Mouse (Mus musculus): ENCODE measurements around the gene Smc2. TPM values are rescaled to one million over a fixed set of nuclear protein-coding genes. Genes with fewer than 3 reads are reported as not detected.
"Not testable (repeated sequence)": the region's sequence is repeated elsewhere in the genome, so short reads cannot be mapped to it uniquely, and the experiment has no call there.

Smc2 gene
- total RNA-seq (2021): 1 to 10 TPM; 4.9 to 5.3 TPM
- long read RNA-seq, experiment 1: 0 reads
- long read RNA-seq, experiment 2, full-length matches to known transcripts: 1 of 2 reads
- long read RNA-seq, experiment 2, partial matches to known transcripts: 0 of 2 reads
- long read RNA-seq, experiment 2, other reads (novel, unspliced or antisense): 1 of 2 reads

DNA sequence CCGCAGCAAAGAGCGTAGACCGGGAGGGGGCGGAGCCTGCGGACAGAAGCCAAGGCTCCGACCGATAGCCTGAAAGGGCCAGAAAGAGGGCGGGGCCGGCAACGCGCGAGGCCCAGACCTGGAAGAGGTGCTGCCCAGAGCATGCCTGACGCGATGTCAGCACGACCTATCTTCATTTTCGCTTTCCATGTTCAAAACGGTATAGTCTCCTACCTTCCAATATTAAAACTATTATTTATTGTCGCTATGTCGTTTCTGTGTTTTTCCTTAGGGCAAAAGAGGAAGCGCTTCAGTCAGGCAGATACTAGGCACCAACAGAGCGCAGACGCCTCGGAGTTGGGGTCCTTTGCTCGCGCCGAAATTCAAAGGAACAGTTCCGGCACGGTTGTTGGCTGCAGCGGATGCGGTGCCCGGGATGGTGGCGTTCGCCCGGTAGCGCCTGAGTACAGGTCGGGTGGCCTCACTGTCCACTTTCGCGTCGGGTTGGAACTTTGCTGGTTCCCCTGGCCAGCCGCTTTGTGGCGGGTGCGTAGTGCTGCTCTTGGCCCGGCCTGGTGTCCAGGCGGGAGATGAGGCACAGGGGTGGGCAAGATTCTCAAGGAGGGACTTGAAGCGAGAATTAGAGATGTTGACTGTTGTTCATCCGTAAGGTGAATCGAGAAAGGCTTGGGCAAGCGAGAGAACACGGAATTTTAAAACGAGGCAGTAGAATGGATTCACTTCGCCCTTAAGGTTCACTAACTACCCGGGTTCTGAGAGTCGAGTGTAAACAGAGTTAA is at the start of gene Smc2:
TSS of gene Smc2 (plus strand) at position 358 of the 779 bp plus-strand sequence.
- intact Hi-C loops (cut with DNase I; ENCODE audit: low total_unique reads): no loop called here
- peak; percentile 95 for DNase-seq

DNA sequence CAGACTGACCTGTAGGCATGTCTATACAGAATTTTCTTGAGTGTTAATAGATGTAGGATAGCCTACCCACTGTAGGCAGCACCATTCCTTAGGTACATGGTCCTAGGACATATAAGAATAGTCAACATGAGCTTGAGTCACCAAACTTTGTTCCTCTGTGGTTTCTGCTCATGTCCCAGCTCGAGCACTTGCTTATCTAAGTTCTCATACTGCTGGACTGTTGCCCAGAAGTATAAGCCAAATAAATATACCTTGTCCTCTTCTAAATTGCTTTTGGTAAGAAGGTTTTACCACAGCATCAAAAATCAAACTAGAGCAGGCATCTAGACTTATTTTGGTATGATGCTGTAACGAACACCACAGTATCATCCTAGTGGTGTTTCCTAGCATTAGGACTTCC is 27.5 kb upstream of the Smc2 start:
- no peak for DNase-seq
- intact Hi-C loops (cut with DNase I; ENCODE audit: low total_unique reads): no loop called here

DNA sequence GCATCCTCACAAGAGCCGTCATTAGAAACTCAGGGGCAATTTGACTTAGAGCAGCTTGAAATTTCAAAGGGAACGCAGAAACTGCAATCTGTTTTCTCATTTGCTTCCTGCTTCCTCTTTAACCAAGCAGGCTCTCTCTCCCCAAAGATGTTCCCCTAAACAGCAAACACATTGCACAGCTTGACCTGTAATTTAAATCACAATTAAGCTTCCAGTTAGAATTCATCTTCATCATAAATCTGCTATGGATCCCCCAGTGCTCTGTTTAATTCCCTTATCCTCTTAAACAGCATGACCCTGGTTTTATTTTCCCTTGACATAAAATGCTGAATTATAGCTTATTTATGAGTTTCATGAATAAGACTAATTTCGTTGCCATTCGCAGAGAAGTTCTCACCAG is 15.4 kb upstream of the Smc2 start:
- no peak for DNase-seq
- intact Hi-C loops (cut with DNase I; ENCODE audit: low total_unique reads): no loop called here

DNA sequence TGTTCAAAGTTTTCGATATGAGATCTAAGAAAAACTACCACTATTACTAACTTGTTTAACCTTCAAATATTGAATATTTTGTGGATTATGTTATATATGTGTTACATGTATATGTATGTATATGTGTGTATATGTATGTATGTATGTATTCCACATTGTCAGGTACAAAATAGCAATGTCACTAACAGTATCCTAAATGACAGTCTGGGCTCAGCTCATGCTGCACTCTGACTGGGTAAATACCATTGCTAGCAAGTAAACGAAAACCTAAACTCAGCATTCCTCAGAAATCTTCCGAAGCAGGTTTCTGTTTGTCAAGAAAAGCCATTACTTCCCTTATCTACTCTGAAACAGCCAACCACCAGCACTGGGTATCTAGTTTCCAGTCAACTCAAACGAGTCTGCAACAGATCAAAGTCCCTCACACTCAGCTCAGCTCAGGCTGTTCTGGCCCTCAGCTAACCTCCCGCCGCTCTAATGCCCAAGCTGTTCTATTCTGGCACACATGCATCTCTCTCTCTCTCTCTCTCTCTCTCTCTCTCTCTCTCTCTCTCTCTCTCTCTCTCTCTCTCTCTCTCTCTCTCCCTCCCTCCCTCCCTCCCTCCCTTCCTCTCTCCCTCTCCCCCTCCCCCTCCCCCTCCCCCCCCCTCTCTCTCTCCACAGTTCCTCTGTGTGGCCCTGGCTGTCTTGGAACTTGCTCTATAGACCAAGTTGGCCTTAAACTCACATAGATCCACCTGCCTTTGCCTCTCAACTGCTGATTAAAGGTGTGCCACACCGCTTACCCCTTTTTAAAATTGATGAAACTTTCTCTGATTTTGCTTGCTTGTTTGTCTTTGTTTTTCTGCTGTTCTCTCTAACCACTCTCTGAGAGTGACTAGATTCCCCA is 9.5 kb upstream of the Smc2 start:
- no peak for DNase-seq
- intact Hi-C loops (cut with DNase I; ENCODE audit: low total_unique reads): no loop called here

DNA sequence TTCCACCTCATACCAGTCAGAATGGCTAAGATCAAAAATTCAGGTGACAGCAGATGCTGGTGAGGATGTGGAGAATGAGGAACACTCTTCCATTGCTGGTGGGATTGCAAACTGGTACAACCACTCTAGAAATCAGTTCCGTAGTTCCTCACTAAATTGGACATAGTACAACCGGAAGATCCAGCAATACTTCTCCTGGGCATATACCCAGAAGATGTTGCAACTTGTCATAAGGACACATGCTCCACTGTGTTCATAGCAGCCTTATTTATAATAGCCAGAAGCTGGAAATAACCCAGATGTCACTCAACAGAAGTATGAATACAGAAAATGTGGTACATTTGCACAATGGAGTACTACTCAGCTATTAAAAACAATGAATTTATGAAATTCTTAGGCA is 3.5 kb upstream of the Smc2 start:
- intact Hi-C loops (cut with DNase I; ENCODE audit: low total_unique reads); DNase-seq: not testable (repeated sequence)

DNA sequence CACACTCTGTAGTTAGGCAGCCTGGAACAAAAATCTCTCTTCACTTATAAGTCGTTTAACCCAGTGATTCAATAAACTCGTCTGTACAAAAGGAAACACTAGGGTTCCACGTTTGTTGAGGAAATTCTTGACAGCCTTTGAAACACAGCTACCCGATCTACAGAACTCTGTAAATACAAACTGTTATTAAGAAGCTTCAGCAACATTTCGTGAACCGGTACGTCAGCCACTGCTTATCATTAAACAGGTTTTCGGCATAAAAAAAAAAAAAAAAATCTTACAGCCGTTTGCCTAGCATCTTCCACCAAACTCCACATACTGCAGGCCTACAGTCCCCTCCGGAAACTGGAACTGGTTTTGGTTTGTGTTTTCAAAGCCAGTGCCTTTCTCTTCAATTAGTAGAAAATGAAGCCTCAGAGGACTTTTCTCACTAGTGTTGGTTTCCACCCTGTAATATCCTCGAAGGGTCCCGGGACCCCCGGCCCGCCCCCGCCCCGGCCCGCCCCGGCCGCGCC is 615 bp upstream of the Smc2 start:
- no peak for DNase-seq
- intact Hi-C loops (cut with DNase I; ENCODE audit: low total_unique reads): no loop called here

DNA sequence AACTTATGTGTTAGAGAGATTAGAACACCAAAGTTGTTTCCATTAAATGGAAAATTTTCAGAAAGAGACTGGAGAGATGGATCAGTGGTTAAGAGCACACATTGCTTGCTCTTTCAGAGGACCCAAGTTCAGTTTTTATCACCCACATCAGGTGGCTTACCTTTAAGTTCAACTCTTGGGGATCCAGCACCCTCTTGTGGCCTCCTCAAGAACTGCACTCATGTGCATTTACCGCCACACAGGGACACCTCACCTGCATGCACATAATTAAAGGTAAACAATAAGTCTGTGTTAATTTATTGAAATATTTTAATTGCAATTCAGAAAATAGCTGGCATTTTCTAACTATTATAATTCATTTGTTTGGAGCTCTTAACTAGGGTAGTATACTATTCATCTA is 20.7 kb downstream of the Smc2 start:
- intact Hi-C loops (cut with DNase I; ENCODE audit: low total_unique reads): no loop called here

DNA sequence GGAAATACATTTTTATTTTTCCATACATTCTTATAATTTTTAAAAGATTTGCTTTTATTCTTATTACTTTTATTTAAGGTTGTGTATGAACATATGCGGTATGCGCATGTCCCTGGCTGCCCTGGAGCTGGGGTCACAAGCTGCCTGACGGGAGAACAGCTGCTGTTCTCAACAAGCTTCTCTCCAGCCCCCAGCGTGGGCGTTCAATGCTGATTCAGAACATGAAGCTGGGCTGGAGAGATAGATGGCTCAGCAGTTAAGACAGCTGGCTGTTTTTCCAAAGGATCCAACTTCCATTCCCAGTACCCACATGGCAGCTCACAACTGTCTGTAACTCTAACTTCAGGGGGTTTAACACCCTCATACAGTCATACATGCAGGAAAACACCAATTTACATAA is 22.3 kb downstream of the Smc2 start:
- DNase-seq: no peak
- intact Hi-C loops (cut with DNase I; ENCODE audit: low total_unique reads): no loop called here

More for the DNA sequence above, 20.7 kb downstream of the Smc2 start:
- no peak for DNase-seq

DNA sequence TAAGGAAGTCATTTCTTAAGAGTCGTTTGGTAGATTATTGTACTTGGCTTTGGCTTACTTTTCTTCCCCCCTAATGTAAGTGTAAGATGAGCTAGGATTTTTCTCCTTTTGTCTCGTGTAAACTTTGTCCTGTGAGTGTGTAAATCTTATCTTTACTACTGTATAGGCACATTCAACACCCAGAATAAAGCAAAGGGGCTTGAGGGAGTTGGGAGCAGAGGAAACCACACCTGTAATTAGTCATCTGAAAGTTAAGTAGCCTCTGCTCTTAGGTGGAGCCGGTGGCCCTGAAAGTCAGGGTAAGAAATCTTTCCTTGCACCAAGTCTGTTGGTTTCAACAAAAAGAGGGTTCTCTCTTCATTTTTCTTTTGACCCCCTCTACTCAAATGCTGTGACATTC is 34.4 kb downstream of the Smc2 start:
- intact Hi-C loops (cut with DNase I; ENCODE audit: low total_unique reads): no loop called here
- DNase-seq: no peak

DNA sequence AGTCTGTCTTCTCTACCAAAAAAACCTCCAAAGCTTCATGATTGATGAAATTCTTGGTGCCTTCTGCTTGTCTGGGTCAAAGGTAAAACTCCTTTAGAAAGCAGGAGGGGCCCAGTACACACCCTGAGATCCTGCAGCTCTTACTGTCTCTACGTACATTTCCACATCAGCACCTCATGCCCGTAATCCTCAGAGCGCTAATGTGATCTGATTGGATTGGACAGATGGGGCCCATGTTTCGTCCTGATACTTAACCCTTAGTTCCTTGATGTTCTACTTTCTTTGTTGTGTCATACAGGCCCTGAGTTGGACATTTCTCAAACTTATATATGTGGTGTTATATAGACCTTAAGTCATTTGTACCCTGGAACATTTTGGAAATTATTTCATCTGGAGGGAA is 48.4 kb downstream of the Smc2 start:
- intact Hi-C loops (cut with DNase I; ENCODE audit: low total_unique reads): no loop called here
- DNase-seq: no peak

DNA sequence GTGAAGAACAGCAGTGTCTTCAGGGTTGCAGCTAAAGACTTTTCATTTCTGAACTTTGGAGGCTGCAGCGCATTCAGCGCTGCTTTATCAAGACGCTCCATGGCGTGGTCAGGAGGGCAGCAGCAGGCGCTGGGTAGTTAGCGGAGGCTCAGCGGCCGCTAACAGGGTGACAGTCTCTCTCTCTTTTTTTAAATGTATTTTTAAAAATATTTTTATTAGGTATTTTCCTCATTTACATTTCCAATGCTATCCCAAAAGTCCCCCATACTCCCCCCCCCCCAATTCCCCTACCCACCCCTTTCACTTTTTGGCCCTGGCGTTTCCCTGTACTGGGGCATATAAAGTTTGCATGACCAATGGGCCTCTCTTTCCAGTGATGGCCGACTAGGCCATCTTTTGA is 58.1 kb downstream of the Smc2 start, which contains the start of gene Vma21-ps:
TSS of gene Vma21-ps (minus strand) at position 101 of the 400 bp plus-strand sequence.
- intact Hi-C loops (cut with DNase I; ENCODE audit: low total_unique reads); DNase-seq: not testable (repeated sequence)

DNA sequence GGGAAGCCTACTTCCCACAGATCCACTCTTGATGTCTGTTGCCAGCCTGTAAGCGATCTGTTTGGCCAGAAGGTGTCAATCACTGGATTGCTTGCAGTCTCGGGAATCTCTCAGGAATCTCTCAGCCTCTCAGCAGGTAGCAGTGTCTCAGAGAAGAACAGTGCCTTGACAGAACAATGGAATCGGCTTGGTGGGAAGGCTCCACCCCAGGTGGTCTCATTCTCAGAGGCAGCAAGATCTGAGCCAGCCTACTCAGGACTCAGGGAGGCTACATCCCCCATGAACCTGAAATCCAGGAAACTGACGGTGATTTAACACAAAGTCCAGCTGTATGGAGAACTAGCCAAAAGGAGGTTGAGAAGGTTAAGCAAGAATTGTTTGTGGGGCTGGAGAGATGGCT is 78.5 kb downstream of the Smc2 start:
- no peak for DNase-seq
- intact Hi-C loops (cut with DNase I; ENCODE audit: low total_unique reads): no loop called here

DNA sequence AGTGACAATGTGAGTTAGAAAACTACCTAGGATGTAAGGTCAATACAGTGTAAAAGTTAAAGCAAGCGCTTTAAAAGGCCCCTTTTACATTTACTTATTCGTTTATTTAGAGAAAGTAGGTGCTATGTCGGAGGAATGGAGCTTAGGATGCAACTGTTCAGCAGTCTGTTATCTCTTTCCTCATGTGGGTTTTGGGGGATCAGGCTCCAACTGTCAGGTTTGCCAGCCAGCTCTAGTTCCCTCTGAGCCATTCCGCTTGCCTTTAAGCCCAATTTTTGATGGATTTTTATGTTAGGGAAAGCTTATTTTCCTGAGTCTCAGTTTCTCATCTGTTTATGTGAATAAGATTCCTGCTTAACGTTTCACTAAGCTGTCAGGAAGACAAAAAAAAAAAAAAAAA is 80.3 kb downstream of the Smc2 start:
- no peak for DNase-seq
- intact Hi-C loops (cut with DNase I; ENCODE audit: low total_unique reads): no loop called here

DNA sequence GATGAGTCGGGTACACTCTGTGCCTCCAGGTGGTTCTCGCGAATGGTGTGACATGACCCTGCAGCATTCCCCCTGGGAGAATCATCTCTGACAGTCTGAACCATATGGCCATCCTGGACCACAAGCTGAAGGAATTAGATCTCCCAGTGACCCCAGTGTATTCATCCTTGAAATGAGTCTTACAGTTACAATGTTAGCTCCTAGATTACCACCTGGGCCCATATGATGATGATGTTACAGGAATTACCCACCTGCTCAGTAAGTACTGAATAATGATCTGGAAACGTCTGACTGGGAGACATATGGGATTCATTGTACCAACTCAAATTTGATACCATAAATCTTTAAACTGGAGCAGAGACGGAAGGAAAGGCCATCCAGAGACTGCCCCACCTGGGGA is 87.4 kb downstream of the Smc2 start:
- intact Hi-C loops (cut with DNase I; ENCODE audit: low total_unique reads): no loop called here
- no peak for DNase-seq

DNA sequence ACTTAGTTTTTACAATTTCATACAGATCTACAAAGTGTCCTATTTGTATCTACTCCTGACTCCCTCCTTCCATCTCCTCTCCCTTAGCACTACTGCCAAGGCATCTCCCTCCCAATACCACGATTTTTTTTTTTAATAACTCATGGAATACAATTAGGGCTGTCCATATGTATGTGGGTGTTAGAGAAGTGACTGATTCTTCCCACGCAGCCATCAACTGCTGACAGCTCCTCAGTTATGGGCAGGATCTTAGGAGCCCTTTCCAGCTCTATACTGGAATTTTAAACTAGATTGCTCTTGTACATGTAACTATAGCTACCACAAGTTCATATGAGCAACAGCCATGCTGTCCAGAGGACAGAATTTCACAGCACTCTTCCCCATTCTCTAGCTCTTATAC is 91.6 kb downstream of the Smc2 start:
- intact Hi-C loops (cut with DNase I; ENCODE audit: low total_unique reads): no loop called here
- DNase-seq: no peak

Other genes starting within 250 kb of the Smc2 start
- not detected for gene Vma21-ps, start 58.0 kb downstream of the Smc2 start, total RNA-seq (2021)
- gene Toporsl, start 157.0 kb downstream of the Smc2 start, total RNA-seq (2021): not detected